Mouse (Mus musculus) liver, postnatal 0 days (tissue): ENCODE measurements around the gene Opn1mw. TPM values are rescaled to one million over a fixed set of nuclear protein-coding genes. Genes with fewer than 3 reads are reported as not detected.
"Not testable (repeated sequence)": the region's sequence is repeated elsewhere in the genome, so short reads cannot be mapped to it uniquely, and the experiment has no call there.

Experiments used
- ATAC-seq: fragments of 200-750 bp; cut with Nextera tagmentation; 2 replicates; pipeline ENCODE4 v1.8.0; 2017; ENCODE audit warnings: mild to moderate bottlenecking, moderate library complexity
- DNase-seq: peaks from one replicate; pipeline ENCODE4 v3.0.0-alpha.2; 2016
- H3K27ac ChIP-seq: fragments of 300-500 bp; sonication (generic); 2 replicates; pipeline ENCODE4 v1.5.1; 2014; ENCODE audit warnings: antibody characterized with exemption, moderate library complexity, mild to moderate bottlenecking, low read depth
- H3K27me3 ChIP-seq: fragments of 300-500 bp; sonication (generic); 2 replicates; pipeline ENCODE4 v1.6.1; 2014; ENCODE audit warnings: low read length, control low read depth, mixed read lengths; ENCODE audit not compliant: insufficient read depth
- H3K36me3 ChIP-seq: fragments of 300-500 bp; sonication (generic); replicated peaks from 2 replicates; pipeline ENCODE4 v1.6.1; 2014; ENCODE audit warnings: mild to moderate bottlenecking, control low read depth, low read length, moderate library complexity, mixed read lengths; ENCODE audit not compliant: insufficient read depth
- H3K4me1 ChIP-seq: fragments of 300-500 bp; sonication (generic); 2 replicates; pipeline ENCODE4 v1.6.1; 2014; ENCODE audit warnings: antibody characterized with exemption, mild to moderate bottlenecking, control low read depth; ENCODE audit not compliant: insufficient read depth
- H3K4me2 ChIP-seq: fragments of 300-500 bp; sonication (generic); 2 replicates; pipeline ENCODE4 v1.6.1; 2014; ENCODE audit warnings: low read depth, mild to moderate bottlenecking, low read length, moderate library complexity, mixed read lengths
- H3K4me3 ChIP-seq: fragments of 300-500 bp; sonication (generic); 2 replicates; pipeline ENCODE4 v1.5.1; 2014; ENCODE audit warnings: low read depth, low read length
- H3K9ac ChIP-seq: fragments of 300-500 bp; sonication (generic); replicated peaks from 2 replicates; pipeline ENCODE4 v1.6.1; 2014; ENCODE audit warnings: mild to moderate bottlenecking, moderate library complexity
- H3K9me3 ChIP-seq: fragments of 300-500 bp; sonication (generic); 2 replicates; pipeline ENCODE4 v1.6.1; 2016; ENCODE audit warnings: mild to moderate bottlenecking, control low read depth, low read length, mixed read lengths
- CTCF ChIP-seq: sonication (generic); IDR thresholded peaks from 2 replicates; pipeline ENCODE4 v1.5.1; 2016; ENCODE audit warnings: antibody characterized with exemption, low read depth
- EP300 ChIP-seq: IDR thresholded peaks from 2 replicates; pipeline ENCODE4 v1.6.1; 2016; ENCODE audit warnings: antibody characterized with exemption, low read depth, mild to moderate bottlenecking
- WGBS: fragments of 180-500 bp; shearing (Covaris S2); extraction: QIAGEN DNeasy Blood & Tissue Kit; methylation state at CpG from one replicate; pipeline ENCODE4 v1.1.7; 2014; ENCODE audit not compliant: insufficient replicate concordance; 5-methylcytosine and 5-hydroxymethylcytosine counted together
- polyA plus RNA-seq: library from polyadenylated mRNA; unstranded; fragments of >200 nt; fragmentation: Nextera tagmentation; extraction: Ambion mirVana; gene quantifications from 2 replicates; pipeline ENCODE4 v1.2.1, GENCODE M21; 2015

Opn1mw gene
- polyA plus RNA-seq, 1 experiment from 2014 or later = not detected

DNA sequence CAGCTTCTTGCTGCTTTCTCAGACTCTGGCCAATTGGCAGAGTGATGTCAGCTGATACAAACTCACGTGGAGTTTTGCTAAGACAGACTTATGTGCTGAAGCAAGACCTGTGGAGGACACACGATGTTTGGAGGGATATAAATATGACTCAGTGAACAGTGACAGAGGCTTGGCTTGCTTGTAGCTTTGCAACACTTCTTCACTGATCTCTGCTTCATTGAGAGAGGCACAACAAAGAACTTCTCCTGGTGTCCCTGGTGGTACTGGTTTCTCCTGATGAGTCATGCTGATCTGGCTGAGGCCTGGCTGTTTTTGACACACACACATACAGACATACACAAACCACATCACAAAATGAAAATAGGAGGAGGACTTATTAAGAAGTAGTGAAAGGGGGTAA, 21.3 kb upstream of the Opn1mw start:
- DNase-seq (no peak), ATAC-seq (no peak)
- no peak for TF ChIP-seq CTCF
- no peak for TF ChIP-seq EP300
- no peak overlapping the region for H3K27ac ChIP-seq
- no peaks in the 10 kb centered on the region for H3K9me3 ChIP-seq
- H3K27me3 ChIP-seq = 0 out of 2 replicates have a peak, but pooled peaks cover 2% of the 10 kb centered on the region
- no peak overlapping the region for H3K4me2 ChIP-seq
- H3K4me1 ChIP-seq = no peaks in the 10 kb centered on the region
- no peaks in the 10 kb centered on the region for H3K36me3 ChIP-seq
- WGBS = 34% methylated on average over 2 of the region's 2 CpGs
- H3K4me3 ChIP-seq = no peak overlapping the region
- no peak overlapping the region for H3K9ac ChIP-seq

DNA sequence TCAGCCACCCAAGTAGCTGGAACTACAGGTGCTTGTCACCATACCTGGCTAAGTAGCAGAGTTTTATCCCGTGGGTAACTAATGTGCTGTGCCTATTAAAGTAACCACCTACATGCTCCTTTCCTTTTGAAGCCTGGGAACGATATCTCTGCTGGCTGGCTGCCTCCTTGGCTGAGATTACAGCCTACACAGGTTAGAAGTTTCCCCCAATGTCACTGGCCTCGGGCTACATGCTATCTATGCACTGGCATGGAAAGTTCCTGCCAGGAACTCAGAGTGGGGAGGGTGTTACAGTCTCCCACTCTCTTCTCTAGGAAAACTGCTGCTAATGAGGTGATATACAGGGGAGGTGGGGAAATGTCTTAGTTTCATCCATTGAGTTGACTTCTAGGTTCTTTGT, 18.5 kb upstream of the Opn1mw start:
- DNase-seq (no peak), ATAC-seq (no peak)
- H3K4me2 ChIP-seq = no peak overlapping the region
- H3K27ac ChIP-seq = no peak overlapping the region
- H3K4me3 ChIP-seq = no peak overlapping the region
- no peaks in the 10 kb centered on the region for H3K4me1 ChIP-seq
- no peaks in the 10 kb centered on the region for H3K36me3 ChIP-seq
- WGBS = 36% methylated on average over 3 of the region's 3 CpGs
- TF ChIP-seq EP300 (no peak), CTCF (no peak)
- H3K9me3 ChIP-seq = no peaks in the 10 kb centered on the region
- H3K9ac ChIP-seq = no peak overlapping the region
- no peaks in the 10 kb centered on the region for H3K27me3 ChIP-seq

DNA sequence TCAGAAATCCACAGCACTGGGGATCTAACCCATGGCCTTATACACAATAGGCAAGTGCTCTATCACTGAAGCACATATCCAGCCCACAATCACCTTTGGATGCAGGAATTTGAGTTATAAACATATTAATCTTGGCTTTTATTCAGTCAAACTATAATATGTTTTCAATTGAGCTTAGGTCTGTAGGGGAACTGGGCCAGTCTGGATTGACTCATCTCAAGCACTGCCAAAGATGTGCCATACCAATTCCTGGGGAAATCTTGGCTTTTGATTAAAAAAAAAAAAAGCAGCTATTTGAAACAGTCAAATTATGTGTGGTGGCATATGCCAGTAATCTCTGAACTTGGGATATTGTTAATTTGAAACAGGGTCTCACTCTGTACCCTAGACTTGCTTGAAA, 13.2 kb upstream of the Opn1mw start:
- ATAC-seq = no peak

DNA sequence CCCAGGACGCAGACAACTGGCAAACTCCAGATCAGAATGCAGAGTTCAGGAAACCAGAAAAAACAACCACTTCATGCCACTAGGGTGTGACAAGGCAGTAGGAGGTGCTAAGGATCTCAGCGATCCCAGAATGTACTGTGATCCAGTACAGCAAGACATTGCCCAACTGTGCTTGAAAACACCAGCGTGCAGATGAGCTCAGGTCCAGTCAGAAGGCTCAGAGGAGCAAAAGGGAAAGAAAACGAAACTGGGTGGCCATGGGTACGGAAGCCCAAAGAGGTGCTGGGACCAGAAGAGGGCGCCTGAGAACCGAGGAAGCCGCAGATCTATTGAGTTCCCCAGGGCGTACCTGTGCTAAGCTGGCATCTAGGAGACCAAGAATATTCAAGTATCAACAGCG, 11.8 kb upstream of the Opn1mw start:
- Histone ChIP-seq H3K4me3 (peak overlapping the region; percentile 31), H3K36me3 (no peaks in the 10 kb centered on the region), H3K9ac (no peak overlapping the region; the same call in 1 of the 2 replicates), H3K27me3 (no peaks in the 10 kb centered on the region), H3K4me2 (peak overlapping the region; percentile 62), H3K9me3 (no peaks in the 10 kb centered on the region), H3K4me1 (no peaks in the 10 kb centered on the region), H3K27ac (no peak overlapping the region)
- DNase-seq (peak; percentile 63), ATAC-seq (peak; percentile 73)
- TF ChIP-seq EP300 (no peak), CTCF (peak; percentile 68)
- 21% methylated on average over 10 of the region's 10 CpGs for WGBS

More for the DNA sequence above, 13.2 kb upstream of the Opn1mw start:
- no peaks in the 10 kb centered on the region for H3K4me1 ChIP-seq
- H3K36me3 ChIP-seq = no peaks in the 10 kb centered on the region
- TF ChIP-seq EP300 = no peak
- no peak for TF ChIP-seq CTCF
- no peak overlapping the region for H3K4me3 ChIP-seq
- no peak for DNase-seq
- H3K27ac ChIP-seq = no peak overlapping the region
- H3K4me2 ChIP-seq = no peak overlapping the region
- H3K9ac ChIP-seq = no peak overlapping the region
- no peaks in the 10 kb centered on the region for H3K9me3 ChIP-seq
- no peaks in the 10 kb centered on the region for H3K27me3 ChIP-seq

DNA sequence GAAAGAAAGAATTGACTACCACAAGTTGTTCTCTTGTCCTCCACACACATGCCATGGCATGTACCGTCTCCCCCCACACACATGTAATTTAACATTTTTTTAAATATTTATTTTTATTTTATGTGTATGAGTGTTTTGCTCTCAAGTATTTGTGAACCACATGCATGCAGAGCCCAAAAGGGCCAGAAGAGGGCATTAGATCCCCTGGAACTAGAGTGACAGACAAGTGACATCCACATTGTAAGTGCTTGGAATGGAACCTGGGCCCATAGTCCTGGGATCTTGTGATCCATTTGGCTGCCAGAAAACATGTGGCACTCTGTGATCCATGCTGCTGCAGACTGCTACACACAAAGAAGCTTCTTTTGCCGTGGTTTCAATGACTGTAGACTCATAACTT, 2.3 kb upstream of the Opn1mw start:
- 45% methylated on average over 2 of the region's 2 CpGs for WGBS

DNA sequence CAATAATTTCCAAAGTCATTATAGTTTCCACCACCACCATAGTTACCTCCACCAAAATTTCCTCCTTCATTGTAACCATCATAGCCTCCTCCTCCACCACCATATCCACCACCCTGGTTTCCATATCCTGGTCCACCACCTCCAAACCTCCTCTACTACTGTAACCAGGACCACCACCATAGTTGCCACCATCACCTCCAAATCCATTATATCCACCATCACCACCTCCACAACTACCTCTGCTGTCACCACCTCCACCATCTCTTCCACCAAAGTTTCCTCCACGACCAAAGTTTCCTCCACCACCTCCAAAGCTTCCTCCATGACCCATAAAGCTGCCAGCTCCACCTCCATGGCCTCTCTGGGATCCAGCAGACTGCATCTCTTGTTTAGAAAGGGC, 8.0 kb downstream of the Opn1mw start, which contains the start of gene Mecp2:
Gene Mecp2 (minus strand): TSS at position 101 of the 400 bp plus-strand sequence.
- H3K27me3 ChIP-seq, H3K9ac ChIP-seq, DNase-seq, H3K4me3 ChIP-seq, H3K36me3 ChIP-seq, H3K4me1 ChIP-seq, H3K9me3 ChIP-seq, H3K27ac ChIP-seq, ATAC-seq, H3K4me2 ChIP-seq: not testable (repeated sequence)
- 13% methylated on average over 1 of the region's 1 CpGs for WGBS

More for the DNA sequence above, 2.3 kb upstream of the Opn1mw start:
- no peaks in the 10 kb centered on the region for H3K27me3 ChIP-seq
- ATAC-seq (no peak), DNase-seq (peak; percentile 15)
- H3K9me3 ChIP-seq = no peaks in the 10 kb centered on the region
- no peaks in the 10 kb centered on the region for H3K36me3 ChIP-seq
- no peak overlapping the region for H3K9ac ChIP-seq
- no peak overlapping the region for H3K4me2 ChIP-seq
- no peak for TF ChIP-seq EP300
- peak; percentile 47 for TF ChIP-seq CTCF
- no peaks in the 10 kb centered on the region for H3K4me1 ChIP-seq
- H3K4me3 ChIP-seq = no peak overlapping the region
- no peak overlapping the region for H3K27ac ChIP-seq

DNA sequence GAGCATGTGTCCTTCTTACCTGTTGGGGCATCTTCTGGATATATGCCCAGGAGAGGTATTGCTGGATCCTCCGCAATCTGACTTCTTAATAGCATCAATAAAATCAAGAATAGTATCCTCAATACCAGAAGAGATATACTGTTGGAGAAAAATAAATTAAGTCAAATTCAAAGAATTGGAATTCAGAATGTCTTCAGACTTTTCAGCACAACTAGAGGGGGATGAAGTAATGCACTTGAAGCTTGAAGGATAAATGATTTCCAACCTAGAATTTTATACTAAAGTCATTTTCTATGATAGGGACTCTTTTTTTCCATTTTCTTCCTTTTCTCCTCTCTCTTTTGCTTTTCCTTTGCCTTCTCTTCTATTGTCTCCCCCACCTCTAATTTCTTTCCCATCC, 40.5 kb downstream of the Opn1mw start, which contains the start of gene Tex28:
Gene Tex28 (minus strand): TSS at position 101 of the 400 bp plus-strand sequence.
- ATAC-seq (no peak), DNase-seq (no peak)
- Histone ChIP-seq H3K27me3 (no peaks in the 10 kb centered on the region), H3K9ac (no peak within 1 kb of the TSS), H3K27ac (no peak within 1 kb of the TSS), H3K4me3 (no peak within 1 kb of the TSS), H3K4me2 (no peak within 1 kb of the TSS), H3K4me1 (no peaks in the 10 kb centered on the region), H3K9me3 (no peaks in the 10 kb centered on the region), H3K36me3 (no peaks in the 10 kb centered on the region)
- no peak for TF ChIP-seq EP300
- no peak for TF ChIP-seq CTCF
- 89% methylated on average over 1 of the region's 1 CpGs for WGBS
